Mouse (Mus musculus): Measurements from ENCODE around the gene Col23a1. TPM values are rescaled to one million over a fixed set of nuclear protein-coding genes. Genes with fewer than 3 reads are reported as not detected.

Gene Col23a1
- total RNA-seq, 2 experiments from 2014 or later: 0.02 TPM; not detected in 1

DNA sequence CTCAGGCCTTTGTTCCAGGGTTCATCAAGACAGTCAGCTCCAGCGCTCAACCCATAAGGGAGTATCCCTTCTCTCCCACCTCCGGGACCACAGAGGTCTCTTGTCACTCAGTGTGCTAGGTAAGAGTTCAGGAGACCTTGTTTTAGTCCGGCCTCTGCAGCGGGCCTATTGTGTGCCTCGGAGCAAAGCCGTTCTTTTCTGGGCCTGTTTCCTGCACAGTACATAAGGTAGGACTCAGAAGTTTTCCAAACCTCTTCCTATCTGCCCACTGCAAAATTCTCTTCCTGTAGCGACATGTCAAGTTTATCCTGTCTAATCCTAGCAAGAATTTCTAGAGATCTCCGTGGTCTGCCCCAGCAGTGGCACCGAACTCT is 294.3 kb downstream of the Col23a1 start:
- peak; percentile 1 for ATAC-seq (replicated peaks; ENCODE audit: poor library complexity)

DNA sequence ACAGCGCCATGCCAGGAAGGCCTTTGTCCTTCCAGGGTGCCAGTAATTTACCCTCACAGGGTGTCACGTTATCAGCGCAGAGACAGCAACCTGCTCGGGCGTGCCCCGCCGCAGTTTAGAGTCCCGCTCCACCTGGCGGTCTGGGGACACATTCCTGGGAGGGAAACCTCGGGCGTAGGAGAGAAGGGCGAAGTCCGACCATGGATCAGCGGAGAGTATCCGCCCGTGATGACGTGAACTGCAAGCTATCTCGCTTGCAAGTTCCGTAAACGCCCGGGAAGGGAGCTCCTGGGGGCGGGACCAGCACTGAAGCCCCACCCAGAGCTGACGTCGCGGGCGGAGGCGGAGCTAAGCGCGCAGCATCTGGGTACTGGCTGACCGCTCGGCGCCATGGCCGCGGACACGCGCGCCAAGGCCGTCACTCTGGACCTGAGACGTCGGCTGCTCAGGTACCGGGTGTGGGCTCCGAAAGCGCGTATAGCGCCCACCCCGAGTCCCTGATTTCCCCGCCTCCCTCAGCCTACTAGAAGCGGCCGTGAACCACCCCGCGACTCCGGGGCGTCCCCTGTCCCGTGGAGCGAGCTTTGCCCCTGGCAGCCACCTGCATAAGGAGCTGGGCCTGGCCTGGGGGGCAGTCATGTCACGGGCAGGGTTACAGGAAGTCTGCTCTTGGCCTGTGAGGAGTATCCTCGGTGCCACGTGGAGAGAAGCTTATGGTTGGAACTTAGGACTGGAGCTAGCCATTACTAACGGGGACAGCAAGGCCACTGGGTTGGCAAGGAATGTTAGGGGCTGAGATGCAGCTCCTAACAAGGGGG is 294.9 kb downstream of the Col23a1 start, which contains the start of gene Phykpl:
Gene Phykpl (plus strand): TSS at position 327 of the 818 bp plus-strand sequence.
- ATAC-seq (replicated peaks; ENCODE audit: poor library complexity): peak; percentile 81

DNA sequence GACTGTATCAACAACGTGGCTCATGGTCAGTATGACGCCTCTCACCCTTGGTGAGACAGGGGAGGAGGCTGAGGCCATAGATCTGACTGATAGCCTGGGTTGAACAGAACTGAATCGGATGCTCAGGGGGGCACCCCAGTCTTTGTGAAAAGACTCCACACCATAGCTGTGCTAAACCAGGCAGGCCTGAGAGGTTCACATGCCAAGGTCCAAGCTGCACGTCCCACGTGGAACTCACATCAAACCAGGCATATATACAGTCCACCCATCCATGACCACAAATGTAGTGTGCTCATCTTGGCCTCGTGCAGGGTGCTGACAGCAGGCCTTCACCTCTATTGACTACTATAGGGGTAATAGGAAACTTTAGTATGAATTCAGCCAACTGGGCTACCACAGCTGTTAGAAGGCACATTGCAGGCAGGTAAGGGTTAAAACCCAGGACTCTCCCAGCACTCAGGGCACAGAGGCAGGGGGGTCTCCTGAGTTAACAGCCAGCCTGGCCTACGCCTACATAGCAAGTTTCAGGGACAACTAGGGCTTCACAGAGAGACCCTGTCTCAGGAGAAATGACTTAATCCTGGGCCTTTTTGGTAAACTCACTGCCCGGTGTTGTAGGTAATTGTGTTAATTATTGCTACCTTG is 296.0 kb downstream of the Col23a1 start:
- no peak for ATAC-seq (replicated peaks; ENCODE audit: poor library complexity)

DNA sequence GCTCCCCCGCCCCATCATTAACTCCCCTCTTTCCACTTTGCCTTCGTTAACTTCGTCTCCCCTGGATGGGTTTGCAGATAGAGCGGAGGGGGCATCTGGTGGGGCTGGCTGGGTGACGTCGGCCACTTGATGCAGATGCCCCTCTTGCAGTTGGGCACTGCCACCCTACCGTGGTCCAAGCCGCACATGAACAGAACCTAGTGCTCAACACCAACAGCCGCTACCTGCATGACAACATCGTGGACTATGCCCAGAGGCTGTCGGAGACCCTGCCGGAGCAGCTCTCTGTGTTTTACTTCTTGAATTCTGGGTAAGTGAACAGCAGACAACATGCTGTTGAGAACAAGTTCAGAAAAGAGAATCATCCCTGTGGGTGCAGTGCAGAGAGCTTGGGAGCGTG is 296.7 kb downstream of the Col23a1 start:
- ATAC-seq (replicated peaks; ENCODE audit: poor library complexity): no peak

DNA sequence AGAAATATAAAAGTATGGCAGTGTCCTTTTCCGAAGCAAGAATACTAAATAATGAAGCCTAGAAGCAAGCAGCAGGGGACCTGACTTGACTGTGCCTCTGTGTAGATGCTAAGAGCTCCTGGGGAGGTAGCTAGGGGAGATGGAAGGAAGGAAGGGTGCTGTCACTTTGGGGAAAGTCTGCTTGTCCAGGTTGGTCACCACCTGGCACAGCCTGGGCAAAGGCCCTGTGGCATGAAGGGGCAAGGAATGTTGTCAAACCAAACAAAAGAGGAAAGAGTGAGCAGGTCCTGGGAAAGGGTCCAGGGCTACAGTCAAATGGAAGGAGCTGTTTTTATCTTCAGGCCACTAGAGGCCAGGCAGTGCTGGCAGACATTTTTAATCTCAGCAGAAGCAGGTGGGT is 297.3 kb downstream of the Col23a1 start:
- no peak for ATAC-seq (replicated peaks; ENCODE audit: poor library complexity)

DNA sequence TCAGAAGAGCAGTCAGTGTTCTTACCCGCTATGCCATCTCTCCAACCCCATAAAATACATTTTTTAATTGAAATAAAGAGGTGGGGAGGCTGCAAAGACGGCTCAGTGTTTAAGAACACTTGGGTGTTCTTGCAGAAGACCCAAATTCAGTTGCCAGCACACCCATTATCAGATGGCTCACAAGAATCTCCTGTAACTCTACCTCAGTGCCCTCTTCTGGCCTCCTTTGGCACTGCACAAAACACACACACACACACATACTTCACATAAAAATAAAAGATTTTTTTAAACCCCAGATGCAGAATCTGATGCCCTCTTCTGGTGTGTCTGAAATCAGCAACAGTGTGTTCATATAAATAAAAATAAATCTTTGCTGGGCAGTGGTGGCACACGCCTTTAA is 299.1 kb downstream of the Col23a1 start:
- ATAC-seq (replicated peaks; ENCODE audit: poor library complexity): no peak

DNA sequence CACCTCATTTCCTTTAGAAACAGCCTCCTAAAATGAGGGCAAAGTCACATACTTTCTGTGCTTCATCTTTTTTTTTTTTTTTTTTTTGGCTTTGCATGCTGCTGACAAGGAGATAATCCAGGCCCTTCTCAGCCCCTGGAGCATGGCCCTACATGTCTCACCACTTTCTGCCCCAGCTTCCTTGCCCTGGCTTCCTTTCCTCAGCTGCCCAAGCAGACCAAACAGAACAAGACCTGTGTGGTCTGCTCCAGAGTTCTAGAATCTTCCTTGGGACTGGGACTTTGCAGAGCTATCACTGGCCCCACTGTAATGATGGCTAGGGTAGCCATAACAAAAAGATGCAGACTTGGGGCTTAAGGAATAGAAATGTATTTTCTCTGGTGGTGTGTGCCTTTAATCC is 300.3 kb downstream of the Col23a1 start:
- ATAC-seq (replicated peaks; ENCODE audit: poor library complexity): no peak

DNA sequence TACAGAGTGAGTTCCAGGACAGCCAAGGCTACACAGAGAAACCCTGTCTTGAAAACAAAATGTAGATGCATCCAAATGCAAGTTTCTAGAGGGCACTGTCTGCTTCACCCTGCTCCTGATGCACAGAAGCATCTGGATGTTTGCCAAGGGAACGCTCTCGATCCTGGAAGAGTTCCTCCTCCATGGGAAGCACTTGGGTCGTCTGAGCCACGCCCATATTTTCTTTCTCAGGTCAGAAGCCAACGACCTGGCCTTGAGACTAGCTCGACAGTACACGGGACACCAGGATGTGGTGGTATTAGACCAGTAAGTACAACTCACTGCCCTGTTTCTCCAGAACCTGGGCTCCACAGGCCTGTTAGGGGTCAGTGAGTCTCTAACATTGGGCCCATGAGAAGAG is 301.4 kb downstream of the Col23a1 start:
- ATAC-seq (replicated peaks; ENCODE audit: poor library complexity): no peak

DNA sequence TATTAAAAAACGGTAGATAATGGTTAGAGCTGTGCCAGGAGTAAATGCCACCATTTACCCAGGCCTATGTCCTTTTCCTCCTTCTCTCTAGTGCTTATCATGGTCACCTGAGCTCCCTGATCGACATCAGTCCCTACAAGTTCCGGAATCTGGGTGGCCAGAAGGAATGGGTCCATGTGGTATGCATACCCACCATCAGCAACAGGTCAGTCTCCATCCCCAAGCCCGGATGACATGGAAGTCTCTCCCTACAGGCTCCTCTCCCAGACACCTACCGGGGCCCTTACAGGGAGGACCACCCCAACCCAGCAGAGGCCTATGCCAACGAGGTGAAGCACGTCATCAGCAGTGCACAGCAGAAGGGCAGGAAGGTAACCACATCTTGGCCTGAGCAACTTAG is 302.2 kb downstream of the Col23a1 start:
- no peak for ATAC-seq (replicated peaks; ENCODE audit: poor library complexity)

DNA sequence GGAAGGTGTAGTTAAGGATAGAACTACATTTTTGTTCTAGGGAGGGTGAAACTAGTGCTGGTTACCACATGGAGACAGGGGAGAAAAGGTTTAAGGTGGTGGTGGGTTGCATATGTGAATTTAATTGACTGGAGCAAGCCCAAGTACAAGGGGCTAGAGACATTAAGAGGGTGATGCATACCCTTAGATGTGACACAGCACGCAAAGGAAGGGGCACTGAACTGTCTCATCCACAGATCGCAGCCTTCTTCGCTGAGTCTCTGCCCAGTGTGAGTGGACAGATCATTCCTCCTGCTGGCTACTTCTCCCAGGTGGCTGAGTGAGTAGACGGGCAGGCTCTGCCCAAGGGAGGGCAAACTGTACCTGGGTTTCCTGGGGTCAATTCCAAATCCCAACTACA is 303.6 kb downstream of the Col23a1 start:
- no peak for ATAC-seq (replicated peaks; ENCODE audit: poor library complexity)

DNA sequence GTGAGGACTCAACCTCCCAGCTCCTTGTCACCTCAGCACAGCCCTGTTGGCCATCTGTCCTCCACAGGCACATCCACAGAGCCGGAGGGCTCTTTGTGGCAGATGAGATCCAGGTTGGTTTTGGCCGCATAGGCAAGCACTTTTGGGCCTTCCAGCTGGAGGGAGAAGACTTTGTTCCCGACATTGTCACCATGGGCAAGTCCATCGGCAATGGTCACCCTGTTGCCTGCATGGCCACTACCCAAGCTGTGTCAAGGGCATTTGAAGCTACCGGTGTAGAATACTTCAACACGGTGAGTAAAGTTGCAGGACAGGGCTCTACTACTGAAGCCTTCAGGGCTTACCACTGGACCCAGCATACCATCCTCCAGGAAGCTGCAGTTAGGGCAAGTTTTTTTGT is 304.1 kb downstream of the Col23a1 start:
- no peak for ATAC-seq (replicated peaks; ENCODE audit: poor library complexity)

DNA sequence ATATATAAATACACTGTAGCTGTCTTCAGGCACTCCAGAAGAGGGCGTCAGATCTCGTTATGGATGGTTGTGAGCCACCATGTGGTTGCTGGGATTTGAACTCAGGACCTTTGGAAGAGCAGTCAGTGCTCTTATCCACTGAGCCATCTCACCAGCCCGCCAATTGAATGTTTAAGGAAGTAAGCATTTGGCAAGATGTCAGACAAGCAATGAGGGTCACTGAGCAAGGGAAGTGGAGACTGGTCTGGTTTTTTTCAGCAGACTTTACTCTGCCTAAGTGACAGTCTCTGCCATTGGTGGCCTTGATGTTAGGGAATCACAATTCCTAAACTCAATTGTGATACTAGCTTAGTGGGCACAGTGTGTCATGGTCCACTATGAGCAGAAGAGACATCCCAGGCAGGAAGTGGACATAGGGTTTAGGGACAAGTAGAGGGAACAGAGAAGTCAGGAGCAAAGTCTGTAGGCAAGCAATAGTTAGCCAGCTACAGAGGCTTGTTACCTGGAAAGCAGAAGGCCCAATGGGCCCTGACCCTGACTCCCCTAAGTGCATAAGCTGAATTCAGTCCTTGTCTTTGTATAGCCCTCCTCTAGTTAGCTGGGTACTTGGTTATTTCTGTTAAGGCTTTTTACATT is 305.1 kb downstream of the Col23a1 start:
- peak; percentile 51 for ATAC-seq (replicated peaks; ENCODE audit: poor library complexity)

DNA sequence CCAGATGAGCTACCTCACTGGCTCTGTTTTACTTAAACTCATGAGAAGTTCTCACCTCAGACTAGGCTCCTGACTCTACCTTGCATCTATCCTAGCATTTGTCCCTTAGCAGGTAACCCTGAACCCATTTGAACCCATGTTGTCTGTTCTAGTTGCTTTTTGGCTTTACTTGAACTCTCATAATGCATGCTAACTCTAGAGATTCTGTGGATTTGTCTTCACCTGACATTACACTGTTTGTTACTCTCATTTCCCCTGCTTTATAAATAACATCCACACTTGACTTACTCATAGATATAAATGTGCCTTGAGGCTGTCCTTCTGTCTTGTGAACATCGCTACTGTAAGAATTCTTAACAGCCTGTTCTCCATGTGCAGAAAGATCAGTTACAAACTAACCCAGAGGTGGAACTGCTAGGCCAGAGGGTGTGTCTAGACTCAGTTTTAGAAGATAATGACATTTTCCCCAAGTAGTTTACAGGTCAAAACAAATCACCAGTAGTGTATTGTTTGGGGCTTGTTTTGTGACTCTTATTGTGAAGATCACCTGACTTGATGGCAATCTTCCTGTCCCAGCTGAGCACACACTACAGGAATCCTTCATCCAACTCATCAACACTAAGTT is 305.9 kb downstream of the Col23a1 start:
- ATAC-seq (replicated peaks; ENCODE audit: poor library complexity): no peak

DNA sequence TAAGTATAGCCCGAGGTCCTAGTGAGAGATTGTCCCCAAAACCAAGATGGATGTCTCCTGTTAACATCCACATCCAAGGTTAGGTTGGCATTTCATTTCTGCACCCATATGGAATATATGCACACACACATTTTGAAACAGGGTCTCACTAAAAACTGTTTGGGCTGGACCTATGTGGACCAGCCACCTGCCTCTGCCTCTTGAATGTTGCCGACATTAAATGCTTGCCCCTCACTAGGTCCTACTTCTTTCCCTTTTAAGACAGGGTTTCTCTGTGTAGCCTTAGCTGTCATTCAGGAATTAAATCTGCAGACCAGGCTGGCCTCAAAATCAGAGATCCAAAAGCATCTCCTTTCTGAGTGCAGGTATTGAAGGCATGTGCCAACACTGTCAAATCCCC is 307.8 kb downstream of the Col23a1 start:
- ATAC-seq (replicated peaks; ENCODE audit: poor library complexity): no peak

DNA sequence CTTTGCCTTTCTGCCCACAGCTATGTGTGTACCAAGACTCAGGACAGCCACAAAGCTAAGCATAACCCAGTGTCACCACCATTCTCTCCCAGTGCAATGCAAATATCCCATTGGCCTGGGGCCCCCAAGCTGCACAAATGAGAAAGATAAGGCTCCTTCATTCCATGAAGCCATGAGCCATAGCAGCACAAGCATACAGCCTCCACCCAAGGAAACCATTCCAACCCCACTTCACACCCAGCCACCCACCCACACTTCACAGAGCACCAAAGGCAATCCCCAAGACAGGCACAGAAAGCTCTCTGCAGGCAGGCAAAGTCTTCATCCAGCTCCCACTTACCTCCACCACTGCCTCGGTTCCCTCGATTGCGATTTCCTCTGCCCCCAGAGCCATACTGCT is 312.5 kb downstream of the Col23a1 start:
- ATAC-seq (replicated peaks; ENCODE audit: poor library complexity): no peak

DNA sequence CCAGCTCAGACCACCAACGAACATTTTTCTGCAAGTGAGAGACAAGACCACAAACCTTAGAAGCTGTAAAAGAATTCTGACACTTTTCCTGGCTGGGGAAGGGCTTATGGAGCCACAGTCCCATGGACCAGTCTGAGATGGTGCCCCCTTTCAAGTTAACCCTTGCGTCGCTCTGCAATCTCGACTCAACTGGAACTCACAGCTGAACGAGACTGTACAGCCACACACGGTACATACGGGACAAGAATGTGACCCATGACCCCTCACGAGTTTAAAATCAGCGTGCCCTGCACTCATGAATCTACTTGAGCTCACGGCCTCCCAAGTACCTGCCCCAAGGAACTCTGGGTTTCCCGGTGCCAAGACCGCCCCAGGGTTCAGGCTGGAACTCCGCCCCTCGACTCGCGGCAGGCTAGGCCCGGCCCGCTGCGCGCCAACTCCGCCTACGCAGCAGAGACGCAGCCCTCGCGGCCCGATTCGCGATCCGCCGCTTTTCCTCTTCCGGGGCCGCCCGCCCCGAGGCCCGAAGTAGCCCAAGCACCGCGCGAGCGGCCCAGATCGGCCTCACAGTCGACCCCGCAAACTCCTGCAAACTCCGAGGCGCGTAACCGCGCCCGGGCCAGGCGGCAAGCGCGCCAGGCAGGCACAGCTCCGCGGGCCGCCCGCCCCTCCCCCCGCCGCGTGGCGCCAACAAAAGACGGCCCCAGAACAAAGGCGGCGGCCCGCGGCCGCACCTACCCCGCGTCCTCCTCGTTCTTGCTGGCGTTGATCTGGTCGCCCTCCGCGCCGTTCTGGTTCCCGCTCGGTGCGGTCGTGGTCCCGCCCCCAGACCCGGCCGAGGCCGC is 316.1 kb downstream of the Col23a1 start:
- peak; percentile 33 for ATAC-seq (replicated peaks; ENCODE audit: poor library complexity)

DNA sequence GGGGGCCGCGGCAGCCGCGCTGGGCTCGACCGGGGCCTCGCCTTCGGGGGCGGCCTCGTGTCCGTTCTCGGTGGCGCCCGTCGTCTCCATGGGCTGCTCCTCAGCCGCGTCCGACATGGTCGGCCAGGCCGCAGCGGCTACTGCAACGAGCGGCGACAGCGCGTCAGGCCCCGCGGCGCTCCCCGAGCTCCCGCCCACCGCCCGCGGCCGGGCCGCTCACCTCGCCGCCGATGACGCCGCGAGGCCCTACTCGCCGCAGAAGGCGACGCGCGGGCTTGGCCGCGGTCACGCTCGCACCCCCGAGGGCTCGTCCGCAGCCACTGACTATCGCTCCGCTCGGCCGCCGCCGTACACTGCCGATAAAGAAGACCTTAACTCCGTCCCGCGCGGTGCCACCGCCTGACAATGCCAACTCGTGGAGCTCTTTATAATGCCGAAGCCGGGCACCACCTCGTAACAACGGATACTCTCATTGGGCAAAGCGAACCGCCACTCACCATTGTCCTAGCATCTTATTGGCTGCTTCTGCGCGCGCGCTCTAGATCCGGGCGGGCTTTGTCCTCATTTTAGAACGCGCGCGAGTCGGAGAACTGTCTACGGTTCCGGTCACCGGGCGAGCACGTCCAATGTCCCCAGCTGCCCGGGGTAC is 316.9 kb downstream of the Col23a1 start, which contains the start of gene Hnrnpab:
Gene Hnrnpab (minus strand): TSS at position 401 of the 649 bp plus-strand sequence.
- ATAC-seq (replicated peaks; ENCODE audit: poor library complexity): peak; percentile 74

DNA sequence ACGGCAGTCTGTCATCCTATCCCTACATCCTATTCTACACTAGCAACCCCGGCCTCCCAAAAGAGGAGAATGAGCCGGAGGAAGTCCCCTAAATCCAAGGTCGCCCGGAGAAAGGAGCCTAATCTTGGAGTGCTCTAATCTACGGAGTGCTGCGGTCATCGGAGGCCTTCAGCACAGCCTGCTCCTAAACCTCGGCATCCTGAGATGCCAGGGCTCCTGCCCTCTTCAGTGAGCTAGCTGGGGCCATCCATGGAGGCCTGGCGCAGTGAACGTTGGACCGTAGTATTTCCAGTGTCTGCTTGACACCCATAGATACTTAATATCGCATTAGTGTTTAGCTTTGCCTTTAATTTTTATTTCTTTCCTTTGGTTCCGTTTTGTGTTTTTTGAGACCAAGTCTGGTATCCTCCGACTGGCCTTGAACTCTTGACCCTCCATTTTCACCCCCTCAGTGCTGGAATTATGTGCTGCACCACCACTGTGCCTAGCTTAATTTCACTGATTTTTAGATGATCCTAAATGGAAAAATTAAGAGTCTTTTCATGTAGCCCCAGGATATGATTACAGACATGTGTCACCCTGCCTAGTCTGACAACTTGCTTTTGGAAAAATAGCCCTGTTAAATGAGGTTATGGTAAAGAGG is 317.5 kb downstream of the Col23a1 start:
- peak; percentile 14 for ATAC-seq (replicated peaks; ENCODE audit: poor library complexity)

DNA sequence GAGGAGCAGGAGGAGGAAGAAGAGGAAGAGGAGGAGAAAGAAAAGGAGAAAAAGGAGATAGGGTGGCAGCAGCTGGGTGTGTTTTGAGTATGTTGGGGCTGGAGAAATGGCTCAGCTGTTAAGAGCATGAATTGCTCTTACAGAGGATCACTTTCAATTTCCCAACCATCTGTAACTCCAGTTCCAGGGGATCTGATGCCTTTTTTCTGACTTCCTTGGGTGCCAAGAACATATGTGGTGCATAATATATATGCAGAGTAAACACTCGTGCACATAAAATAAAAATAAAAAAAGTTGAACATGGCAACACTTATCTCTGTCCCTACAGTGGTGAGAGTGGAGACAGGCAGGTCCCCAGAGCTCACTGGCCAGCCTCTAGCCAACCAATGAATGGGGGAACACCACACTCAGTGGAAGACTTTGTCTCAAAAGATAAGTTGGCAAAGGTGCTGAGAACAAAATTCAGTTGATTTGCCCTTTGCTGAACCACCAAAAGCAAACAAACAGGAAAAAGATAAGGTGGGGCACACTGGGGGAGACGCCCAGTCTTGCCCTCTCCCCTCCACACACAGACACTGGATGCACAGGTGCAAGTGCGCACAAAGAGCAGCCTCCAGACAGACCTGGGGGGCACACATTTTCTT is 319.7 kb downstream of the Col23a1 start:
- peak; percentile 53 for ATAC-seq (replicated peaks; ENCODE audit: poor library complexity)
